Mouse (Mus musculus) right cerebral cortex, postnatal 36 days (tissue): ENCODE measurements around the gene Commd6.
"Not testable (repeated sequence)": the region's sequence is repeated elsewhere in the genome, so short reads cannot be mapped to it uniquely, and the experiment has no call there.

ENCODE experiments used
- DNase-seq, 2 experiments: peaks; one replicate each; pipeline ENCODE4 v3.0.0; 2022; ENCODE audit warnings: low spot score in 2 of 2, mixed read lengths in 1 of 2

Gene Commd6

DNA sequence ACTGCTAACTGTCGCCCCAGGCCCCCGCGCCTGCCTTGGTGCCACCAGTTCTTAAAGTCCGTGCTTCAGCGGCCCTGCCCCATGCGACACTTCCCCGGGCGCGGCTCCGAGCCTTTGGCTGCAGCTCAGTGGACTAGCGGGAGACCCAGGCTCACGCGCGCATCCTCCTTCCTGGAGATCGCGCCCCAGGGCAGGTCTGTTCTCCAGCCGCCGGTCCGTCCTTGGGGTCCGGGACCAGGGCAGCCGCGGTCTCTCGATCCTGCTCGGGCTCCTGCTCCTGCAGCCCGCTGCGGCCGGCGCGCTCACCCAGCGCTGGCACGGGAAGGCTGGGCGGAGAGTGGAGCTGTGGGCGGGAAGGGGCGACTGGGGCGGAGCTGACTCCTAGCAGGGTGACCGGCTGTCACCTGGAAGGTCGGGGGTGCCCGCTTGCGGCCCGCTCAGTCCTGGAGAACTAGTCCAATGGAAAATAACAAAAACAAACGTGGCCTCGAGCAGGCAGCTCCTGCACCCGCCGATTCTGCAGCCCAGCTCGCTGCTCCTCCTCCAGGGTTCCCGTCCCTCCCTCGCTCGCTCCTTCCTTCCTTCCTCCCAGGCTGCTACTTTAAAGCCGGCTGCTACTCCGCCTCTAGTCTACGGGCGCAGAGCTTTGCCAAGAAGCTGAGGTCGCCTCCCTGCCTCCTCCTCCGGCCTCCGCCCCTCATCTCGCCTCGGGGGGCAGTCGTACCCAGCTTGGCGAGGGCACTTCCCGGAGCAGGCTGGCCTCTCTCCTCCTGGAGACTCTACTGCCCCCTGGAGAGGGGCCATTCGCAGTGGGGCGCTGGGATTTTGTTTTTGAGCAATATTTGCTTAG, 31.7 kb downstream of the Commd6 start, which contains the start of gene Tbc1d4:
Tbc1d4 (minus strand) TSS at position 673 of the 850 bp plus-strand sequence.
- DNase-seq, result peak; percentile 39 to 43

DNA sequence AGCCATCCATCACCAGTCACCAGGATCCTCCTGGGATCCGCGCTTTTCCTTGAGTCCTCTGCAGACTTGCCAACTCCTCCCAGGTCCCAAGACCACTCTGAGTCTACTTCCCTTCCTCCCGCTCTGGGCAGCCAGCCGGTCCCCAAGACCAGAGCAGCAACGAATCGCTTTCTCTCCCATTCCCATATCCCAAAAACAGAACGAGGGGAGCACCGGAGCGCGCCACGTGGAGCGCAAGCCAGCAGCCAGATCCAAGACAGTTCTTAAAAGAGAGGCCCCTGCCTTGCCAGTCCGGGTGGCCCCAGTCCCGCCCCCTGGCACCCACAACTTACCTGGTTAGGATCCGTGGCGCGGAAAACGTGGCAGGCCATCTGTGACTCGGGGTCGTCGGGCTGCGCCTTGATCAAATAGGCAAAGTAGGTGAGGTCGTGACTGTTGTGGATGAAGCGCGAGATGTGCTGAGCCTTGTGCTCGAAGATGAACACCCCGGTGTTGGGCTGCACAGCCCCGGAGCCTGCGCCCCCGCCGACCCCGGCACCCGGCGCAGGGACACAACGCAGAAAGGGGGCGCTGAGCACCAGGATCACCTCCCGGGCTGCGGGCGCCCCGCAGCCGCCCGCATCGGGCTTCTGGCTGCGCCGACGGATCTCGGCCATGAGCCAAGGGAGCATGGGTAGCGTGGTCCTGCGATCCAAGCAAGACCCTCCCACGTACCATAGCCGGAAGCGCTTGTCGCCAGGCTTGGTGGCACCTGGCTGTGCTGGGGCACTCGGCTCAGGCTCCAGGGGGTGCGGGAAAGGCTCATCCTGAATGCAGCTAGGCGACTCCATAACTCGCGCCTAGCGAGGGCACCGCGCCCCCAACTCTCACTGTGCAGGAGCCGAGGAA, 32.6 kb downstream of the Commd6 start:
- DNase-seq, result peak; percentile 5 to 11

DNA sequence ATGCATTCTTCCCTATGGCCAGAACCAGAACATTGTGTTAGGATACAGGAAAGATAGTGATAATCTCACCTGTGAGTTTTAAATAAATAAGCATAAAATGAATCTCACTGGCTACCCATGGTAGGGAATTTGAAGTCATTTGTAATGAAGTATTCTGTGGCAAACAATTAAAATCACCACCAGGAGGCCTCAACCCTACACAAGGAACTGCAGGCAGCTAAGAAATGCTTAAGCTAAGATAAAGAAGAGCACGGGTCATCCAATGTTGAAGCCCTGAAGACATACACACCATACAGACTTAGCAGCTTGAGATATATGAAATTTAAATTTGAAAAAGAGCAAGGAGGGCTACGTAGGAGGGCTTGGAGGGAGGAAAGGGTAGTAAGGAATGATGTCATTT, 34.6 kb downstream of the Commd6 start:
- DNase-seq, result no peak

- no peak for DNase-seq
Observed at GRCm38 (mm10) chr14:101602851-101603250, 37.6 kb downstream of the Commd6 start.

- no peak for DNase-seq
Observed at GRCm38 (mm10) chr14:101597096-101597715, 43.3 kb downstream of the Commd6 start.

DNA sequence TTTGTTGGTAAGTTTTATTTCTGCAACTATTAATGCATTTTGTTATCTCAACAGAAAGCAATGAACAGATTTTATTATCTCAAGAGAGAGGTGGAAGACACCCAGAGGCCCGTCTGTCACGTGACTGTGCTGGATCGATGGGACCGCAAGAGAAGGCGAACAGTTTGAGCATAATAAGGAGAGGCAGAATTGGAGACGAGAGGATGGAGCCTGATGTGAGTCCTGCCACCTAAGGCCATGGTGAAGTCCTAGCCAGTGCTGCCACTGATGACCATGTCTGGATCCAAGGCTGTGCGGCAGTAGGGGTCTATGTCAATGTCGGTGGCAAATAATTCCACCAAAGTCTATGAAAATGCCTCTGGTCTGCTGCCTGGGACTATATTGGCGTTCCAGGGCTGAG, 43.8 kb downstream of the Commd6 start:
- no peak for DNase-seq

DNA sequence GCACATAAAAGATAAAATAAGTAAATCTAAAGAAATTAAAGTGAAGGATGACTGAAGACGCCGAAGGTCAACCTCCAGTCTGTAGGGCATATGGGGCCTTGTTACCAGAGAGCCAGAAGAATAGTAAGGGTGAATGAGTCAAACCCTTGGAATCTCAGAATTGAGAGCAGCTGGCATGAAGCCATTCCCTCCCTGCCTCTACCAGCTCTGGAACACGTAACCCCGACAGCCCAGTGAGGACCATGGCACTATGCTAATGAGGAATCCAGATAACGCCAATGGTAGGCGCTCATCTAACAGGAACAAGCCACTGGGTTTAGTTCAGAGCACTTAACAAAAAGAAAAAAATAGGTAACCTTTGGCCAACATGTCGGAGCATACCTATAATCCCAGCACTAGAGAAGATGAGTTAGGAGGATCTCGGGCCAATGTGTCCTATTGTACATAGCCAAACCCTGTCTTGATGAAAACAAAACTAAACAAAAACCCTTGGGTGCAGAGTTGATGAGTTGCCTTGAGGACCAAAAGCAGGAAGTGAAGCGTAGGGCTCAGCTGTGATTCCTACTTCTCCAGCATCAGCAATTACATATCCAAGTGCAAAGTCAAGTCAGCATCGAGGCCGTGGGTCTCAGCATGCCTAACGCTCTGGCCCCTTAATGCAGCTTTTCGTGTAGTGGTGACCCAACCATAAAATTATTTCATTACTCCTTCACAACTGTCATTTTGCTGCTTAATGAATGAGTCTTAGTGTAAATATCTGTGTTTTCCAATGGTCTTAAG, 45.0 kb downstream of the Commd6 start:
- DNase-seq, result no peak

- no peak for DNase-seq
Observed at GRCm38 (mm10) chr14:101594001-101594400, 46.5 kb downstream of the Commd6 start.

- no peak for DNase-seq
Observed at GRCm38 (mm10) chr14:101593340-101593739, 47.1 kb downstream of the Commd6 start.

- DNase-seq, result no peak
Observed at GRCm38 (mm10) chr14:101591101-101591500, 49.4 kb downstream of the Commd6 start.

DNA sequence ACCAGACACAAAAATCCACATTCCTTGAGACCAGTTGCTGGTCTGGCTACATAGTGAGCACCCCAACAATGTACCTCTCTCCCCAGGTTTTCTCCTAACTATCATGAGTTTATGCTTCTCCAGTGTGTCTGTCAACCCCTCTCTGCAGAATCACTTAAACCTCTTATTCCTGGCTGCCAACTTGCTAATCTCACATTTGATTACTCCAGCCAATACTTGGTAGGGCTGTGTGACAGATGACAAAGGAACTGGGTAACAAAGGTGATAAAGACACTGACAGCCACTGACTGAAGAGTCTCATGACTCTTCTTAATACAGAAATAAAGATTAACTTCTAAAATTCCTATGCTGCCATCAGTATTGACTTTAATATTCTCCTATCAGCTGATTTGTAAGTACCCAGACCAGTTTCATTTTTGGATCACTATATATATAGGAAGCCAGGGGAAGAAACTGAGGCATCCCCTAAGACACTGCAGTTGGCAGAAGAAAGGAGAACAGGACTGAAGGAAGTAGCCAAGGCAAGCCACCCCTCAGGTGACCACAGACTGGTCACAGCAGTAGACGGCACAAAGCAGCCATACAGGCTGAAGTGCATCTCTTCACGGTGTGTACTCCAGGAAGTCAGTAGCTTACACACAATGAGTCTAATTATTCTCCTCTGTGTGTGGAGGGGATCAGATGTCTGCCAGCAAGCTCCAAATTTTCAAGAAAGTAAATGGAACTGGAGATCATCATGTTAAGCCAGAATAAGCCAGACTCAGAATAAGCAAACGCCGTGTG, 52.1 kb downstream of the Commd6 start:
- not testable (repeated sequence) for DNase-seq

DNA sequence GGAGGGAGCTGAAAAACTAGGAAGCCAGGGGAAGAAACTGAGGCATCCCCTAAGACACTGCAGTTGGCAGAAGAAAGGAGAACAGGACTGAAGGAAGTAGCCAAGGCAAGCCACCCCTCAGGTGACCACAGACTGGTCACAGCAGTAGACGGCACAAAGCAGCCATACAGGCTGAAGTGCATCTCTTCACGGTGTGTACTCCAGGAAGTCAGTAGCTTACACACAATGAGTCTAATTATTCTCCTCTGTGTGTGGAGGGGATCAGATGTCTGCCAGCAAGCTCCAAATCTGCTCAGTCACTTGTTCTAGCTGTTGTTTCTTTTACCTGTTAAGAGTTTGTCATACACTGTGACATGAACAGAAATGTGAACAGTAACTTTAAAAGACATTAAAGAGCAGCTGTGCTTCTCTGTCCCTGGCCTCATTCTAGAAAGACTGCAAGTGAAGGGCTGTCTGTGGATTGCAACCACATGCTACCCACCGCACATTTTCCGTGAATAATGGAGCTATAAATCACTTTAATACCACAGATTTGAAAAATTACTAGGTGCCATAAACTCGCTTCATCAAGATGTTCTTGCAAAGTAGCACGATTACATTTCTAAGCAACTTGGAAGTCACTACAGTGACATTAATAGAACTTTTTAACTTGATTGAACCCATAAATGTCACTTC, 53.0 kb downstream of the Commd6 start:
- DNase-seq, result not testable (repeated sequence)

DNA sequence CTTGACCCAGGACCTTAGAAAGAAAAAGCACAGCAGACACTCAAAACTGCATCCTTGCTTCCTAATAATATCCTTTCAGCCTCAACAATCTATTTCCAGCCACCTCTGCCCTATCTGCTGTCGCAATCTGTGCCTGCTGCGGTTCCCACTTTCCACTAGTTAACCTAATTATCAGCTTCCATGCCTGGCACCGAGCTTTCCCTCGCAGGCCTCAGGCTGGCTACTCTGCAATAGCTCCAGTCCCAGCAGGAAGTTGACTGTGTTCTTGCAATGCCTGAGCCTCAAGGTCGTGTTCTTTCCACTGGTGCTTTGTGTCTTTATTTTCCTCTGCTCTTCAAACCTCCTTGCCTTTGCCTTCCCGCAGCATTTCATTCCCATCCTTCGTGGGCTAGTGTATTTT, 54.4 kb downstream of the Commd6 start:
- no peak for DNase-seq
